Mouse (Mus musculus): ENCODE measurements at regions not wholly inside any gene's neighbourhood (a gene's known extent, or its start where the extent isn't known, plus 50 kb on each side); places are given as distances from the start of the nearest gene placed in this dataset.

DNA sequence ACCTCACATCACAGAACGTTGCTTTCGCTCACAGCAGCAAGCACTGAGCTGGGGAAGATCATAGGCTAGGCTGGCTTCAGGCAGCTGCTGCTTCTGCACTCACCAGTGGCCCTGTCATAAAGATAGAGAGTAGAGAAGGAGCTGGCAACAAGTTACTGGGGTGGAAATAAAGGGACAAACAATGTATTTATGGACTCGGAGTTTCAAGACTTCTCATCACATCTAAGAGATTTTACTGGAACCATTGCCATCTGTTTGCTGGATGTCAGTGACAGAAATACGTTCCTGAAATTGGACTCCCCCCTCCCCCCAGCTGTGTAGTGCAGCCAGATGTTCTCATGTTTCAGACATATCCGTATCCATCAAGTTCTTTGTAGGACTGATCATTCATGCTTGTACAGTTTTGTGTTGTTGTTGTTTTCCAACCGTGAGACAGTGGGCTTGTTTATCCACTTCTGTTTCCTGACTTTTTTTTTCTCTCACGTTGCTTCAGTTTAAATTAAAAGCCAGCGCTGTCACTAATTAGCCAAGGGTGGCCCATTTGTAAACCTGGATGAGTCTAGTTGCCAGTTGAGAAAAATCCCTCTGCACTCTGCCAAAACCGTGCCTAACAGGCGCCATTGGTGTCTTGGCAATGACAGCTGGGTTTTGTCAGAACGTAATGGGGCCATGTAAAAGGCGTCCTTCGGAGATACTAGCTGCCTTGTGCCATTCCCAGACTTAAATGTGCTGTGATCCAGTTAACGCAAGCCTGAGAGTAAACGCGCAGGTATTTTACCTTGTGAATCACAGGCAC lies 496.0 kb upstream of the Id4 start:
- no peak for DNase-seq

DNA sequence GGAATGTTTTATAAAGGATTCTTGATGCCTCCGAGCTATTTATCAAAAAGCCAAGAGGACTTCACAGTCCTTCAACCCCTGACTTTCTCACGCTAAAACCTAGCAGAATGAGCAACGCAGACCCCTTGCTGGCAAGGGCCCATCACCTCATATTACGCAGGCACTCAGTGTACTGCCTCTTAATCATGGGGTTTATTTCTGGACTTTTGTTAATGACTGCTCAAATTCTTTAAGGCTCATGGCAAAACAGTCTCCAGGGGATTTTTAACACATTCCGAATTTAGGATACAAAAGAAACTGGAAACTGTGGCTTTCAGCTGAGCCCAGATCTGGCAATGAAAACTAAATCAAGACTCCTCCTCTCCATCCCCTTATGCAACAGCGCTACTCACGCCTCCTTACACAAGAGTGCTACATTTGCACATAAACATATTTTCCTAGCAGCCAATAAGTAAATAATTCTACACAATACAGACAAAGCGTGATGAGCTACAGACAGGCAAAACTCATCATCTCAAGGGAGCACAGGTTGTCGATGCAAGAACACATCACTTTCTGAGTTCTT lies 492.0 kb upstream of the Id4 start:
- DNase-seq: no peak

DNA sequence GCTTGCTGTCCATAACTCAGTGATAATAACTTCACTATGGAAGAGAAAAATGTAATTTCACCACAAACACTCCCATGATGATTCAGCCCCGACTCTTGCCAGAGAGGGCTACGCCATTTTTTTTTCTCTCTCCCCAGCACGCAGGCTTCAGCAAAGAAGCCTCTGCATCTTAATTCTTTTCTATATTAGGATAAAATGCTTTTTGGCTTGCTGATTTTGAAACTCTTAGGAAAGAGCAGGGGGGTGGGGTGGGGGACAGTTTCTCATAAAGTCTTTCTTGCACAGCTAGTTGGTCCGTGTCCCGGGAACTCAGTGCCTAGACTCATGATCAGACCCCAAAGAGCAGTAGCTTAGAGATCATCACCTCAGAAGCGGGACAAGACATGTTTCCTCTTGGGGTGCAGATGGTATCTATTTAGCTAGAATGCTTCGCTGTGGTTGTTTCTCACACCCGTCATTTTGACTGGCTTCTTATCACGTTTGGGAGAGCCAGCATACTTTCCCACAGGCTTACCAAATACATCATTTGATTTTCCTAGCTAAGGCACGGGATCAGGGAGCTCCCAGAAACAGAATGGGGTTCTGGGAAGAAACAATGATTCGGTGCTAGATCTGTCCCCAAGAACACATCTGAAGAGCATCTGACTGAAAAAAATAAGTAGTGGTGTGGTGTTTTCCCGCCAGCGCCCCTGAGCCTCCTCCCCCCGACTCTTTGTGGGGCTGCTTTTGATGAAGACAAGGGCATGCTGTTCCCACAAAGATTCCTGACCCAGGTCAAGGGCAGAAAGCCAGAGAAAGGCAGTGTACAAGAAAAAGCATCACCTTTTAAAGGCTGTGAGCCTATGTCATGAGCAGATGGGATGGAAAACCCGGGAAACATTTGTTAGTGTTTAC lies 483.6 kb upstream of the Id4 start:
- DNase-seq: peak; percentile 11

DNA sequence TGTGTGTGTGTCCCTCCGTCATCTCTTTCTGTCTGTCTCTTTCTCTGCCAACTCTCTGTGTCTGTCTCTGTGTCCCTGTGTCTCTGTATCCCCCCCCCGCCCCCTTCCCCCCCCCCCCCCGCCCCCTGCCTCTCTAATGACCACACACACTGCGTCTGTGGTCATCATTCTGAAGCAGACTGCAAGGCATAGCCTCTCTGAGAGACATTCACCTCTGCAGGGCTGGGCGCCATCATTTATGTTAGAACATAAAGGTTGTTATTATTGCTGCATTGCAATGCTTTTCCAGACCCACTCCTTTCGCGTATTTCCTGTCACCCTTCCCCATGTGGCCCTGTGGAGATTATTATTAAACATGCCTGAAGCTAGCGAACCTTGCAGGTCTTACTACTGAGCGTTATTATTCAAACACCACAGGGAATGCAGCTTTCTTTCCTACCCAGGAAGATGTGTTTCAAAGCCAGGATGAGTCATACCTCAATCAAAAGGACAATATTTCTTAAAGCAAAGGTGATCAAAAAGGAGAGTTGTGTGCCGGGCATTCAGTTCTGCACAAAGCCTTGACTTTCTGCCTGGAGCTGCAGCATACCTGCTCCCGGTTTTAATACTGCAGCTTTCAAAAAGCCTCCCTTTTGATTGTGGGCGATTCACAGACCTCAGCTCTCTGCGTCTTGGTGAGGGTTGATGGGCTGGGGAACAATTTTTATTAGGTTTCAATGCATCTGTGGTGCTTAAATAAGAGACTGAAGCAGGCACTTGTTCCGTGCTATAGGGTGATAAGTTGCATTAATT lies 482.6 kb upstream of the Id4 start:
- no peak for DNase-seq

DNA sequence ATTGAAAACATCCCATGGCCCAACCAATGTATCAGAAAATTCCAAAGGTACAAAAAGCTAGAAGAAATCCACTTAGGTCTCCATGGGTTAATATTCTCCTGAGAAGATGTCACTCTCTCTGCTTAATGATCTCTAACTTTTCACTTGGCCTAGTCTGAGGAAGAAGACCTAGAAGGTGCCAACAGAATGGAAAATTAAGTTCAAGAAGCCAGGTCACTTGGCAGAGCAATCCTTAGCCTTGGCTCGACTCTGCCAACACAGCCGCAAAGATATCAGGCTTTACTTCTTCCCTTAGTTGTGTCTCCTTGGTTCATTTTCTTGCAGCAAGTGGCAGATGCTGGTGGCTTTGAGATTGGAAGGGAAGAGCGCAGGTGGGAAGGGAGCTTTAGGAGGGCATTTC lies 476.6 kb upstream of the Id4 start:
- DNase-seq: no peak

DNA sequence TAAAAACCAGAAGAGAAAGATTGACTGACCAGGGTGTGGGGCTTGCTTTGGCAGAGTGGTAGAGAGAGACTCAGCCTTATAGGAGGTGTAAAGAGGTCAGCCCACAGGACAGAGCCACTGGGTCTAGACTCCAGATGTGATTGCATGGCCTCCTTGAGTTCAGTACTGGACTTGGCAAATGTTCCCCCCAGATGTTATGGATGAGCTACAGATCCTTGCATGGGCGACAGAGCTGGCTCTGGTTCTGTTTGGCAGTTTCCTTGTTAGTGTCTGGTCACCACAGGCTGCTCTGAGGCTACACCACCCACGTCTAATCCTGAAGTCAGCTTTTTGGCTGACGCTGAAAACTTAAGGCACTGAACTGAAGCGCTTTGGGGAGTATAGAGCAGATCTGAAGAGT lies 463.2 kb upstream of the Id4 start:
- DNase-seq: no peak

DNA sequence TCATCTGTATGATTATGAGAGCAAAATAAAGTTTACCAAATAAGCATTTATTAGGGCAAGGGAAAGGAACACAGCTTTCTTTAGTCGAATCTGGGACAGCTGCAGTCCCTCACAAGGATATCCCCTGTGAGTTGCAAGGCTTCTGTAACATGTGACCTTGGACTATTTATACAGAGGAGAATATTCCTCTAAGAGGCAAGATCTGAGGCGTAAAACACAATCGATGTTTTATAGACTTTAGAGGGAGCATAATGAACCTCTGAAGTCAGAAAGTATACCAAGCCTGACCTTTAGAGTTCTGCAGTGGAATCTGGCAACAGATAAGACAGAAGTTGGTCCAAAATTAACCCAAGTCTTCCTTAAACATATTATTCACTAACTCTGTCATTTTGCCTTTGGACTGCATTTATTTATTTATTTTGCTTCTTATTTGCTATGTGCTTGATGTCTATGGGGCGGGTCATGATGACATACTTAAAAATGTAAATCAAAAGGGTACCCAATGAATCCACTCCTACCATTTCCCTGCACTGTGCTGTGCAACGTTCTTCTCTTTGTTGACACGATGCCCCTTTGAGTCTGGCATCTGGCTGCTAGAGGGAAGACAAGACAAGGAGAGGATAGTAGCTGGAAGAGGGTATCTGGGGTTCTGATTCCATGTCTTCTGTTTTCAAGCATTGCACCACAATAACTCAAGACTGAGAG lies 449.2 kb upstream of the Id4 start:
- no peak for DNase-seq

DNA sequence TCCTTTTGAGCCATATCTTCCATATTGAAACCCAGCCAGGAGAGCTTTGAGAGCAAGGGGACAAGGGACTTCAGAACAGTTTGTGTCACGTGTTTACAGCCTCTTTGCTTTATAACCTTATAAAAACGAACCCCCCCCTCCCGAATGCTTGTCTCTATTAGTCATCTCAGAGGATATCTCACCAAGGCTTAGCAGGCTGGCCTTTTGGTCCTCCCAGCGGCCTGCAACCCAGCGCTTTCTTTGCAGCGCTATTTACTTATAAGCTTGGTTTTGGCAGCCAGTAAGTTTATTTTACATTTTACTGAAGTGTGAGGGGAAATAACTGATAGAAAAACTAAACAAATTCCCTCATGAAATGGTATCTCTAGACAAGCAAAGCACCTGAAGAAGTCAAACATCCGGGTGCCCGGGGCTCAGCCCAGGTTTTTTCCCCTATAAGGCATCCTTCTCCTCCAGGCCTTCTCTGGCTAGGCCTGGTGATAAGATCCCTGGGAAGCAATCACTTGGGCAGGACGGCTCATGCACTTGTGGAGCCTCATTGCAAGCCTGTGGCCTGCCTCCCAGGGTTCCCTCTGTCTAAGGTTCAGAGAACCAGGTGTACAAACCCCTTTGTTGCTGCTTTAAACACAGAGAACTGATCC lies 442.0 kb upstream of the Id4 start:
- peak; percentile 14 for DNase-seq

DNA sequence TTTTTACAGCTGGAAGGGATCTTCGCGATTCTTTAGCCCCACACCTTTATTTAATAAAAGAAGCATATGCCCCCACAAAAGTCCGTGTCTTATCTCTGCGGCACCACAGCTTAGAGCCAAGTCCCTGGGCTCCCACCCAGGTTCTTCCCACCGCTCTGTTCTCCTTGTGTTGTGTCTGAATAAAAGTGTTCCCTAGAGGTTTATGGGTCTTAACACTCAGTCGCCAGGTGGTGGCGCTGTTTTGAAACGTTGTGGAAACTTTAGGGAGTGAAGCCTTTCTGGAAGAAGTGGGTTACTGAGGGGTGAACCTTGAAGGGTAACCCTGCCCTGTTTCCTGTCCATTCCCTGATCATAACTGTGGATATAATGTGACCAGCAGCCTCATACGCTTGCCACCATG lies 424.5 kb upstream of the Id4 start:
- peak; percentile 72 for DNase-seq

DNA sequence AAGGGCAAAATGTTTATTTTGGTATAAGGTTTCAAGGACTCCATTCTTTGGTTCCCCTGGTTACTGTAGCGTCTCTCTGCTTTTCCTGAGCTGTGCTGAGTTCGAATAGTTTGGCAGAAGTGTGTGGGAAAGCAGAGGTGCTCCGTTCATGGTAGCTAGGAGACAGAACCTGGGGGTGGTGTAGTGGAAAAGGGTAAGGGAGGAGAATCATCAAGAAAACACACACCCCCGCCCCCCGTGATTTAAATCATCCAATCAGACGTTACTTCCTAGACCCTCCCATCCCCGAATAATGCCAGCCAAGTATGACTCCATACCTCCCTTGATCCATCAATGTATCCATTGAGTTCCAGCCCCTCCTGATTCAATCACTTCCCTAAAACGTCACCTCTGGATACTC lies 418.6 kb upstream of the Id4 start:
- no peak for DNase-seq

DNA sequence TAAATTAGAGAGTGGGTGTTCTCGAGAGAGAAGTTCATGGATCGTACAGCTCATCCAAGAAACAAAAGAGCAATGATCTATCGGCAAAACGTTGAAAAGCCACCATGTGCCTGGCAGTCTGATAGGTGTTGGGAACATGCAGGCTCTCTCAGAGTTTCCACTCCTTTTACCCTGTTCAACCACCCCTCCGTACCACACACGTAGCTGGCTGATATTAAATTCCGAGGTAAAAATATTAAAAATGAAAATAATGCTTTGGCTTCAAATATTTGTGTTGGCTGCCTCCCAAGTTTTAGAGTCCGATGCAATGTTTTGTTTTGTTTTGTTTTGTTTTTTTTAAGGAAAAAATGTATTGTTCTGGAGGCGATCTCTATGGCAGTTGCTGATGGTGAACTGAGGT lies 418.0 kb upstream of the Id4 start:
- DNase-seq: no peak

DNA sequence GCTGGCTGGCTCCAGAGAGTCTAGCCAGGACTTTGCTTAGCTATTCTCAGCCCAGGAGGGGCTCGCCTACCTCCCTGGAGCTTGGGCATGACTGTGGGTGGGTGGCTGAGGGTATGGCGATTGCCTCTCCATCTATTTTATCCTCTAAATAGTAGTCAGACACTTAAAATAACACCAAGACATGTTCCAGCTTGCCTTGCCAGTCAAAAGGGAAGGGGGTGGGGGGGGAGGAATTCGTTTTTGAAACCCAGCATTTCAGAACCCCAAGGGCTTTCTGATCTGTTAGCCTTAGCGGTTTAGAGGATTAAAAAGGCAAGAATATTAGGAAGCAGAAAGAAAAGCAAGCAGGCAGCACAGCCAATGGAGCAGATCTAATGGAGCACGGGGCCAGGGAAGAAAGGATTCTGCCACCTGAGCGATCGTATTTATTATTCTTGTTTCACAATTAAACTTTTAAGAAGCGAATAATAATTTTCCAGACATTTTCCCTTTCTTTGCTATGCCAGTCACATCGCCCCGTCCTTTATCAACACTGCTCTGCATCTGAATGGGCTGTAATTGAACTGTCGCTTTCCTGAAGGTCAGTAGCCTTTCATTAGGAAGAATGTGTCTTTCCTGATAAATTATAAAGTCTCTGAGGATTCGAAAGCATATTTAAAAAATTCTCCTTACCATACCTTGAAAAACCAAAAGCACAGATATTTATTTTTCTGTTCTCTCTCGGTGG lies 417.3 kb upstream of the Id4 start:
- DNase-seq: no peak

DNA sequence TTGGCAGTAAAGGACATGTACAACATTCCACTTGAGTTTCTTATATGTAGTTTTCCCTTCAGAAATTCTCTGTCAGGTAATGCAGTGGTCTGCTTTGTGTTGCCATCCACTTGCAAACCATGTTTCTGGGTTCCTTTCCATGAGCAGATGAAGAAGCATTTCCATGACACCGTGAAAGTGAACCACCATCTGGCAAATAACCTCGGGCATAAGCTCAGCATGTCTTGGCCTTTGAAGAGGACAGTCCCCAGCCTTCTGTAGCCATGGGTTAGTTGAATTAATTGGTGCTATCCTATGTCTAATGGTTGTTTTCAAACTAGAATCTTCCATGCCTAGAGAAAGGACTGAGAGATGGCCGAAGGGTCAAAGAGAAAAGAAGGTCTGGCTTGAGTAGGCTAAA lies 414.3 kb upstream of the Id4 start:
- no peak for DNase-seq

DNA sequence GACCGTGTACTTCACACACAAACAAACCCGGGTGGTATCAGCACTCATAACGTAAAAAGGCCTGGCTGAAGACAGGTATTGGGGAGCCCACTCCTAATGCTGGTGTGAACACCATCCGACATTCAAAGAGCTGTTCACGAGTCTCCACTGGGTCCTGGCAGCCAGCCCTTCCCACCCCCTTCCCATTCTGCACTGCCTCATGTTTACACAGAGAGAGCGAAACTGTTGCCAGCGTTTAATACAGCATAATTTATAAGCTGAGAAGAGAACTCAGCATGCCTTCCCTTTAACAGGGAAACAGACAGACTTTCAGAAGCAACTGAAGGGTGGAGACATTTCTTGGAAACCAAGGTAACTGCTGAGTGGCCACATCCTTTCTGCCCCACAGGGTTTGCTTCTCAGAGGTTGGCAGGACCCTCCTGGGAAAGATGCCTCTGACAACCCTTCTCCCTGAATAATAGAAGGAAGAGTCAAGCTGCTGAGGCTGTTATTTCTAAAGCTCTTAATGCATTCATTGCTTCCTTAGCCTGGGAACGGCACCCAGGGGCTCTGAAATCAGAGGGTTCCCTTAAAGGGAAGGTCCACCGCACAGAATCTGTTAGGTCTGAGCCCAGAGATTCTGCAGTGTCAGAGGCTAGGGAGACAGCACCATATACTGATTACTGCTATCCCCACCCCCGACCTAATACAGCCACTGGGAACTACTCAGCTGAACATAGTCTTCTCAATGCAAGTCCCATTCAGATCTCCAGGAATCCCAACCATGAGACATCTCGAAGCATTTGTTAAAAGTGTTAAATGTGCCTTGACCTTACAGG lies 412.4 kb upstream of the Id4 start:
- no peak for DNase-seq

DNA sequence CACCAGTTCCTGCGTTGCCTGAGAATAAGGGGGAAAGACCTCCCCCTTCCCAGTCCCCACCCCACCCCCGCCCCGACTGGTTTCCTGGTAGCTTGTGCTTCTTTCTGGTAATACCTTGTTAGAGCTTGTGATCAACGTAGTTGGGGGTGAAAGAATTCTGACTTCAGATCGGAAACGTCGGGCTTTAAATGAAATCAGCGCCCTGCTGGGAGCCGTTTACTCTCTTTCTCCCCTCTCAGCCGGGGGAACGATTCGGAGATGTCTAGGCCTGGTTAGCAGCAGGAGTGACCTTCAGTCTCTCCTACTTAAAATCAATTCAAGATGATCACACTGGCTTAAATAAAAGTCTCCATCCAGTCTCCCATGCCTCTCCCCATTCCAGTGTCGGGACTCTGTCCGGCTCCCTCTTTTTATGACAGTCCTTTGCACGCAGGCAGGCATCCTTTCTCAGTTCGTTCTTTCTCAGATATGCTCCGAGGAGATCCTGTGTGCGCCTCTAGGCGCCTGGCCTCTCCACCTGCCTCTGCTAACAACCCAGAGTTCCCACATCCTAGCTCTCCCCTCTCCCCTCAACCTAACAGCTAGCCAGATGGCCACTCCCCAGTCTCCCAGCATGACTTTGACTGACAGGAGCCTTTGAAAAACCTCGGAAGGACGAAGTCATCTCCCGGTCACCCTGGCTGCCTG lies 405.5 kb upstream of the Id4 start:
- DNase-seq: no peak

DNA sequence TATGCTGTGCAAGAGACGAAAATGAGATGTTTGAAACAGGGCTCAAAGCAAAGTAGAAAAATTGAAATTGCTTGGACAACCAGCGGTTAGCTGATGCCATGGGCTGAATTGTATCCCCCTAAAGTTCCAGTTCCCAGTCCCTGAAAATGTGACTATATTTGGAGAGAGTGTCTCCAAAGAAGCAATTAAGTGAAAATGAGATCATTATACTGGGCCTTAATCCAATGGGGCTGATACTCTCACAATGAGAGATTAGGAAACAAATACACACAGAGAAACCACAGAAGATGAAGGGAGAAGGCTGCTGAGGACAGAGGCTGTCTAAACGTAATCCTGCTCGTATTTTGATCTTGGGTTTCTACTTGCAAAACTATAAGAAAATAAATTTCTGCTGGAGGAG lies 402.1 kb upstream of the Id4 start:
- no peak for DNase-seq

DNA sequence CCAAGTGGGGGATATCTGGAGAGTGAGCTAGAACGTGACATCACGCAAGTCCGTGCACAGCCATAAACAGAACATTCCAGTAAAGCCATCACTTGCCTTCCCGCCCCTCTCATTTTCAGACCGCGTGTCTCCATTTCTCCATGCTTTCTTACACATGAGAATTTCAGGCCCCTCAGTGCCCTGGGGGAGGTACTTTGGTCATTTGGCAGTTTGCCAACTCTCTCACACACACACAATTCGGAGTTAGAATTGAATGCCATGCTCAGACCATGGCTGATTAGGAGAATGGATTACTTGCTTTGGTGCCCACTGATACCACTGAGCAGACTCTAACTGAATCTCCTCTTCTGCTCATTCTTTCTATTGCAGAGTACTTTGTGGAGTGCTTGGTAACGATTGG lies 400.7 kb upstream of the Id4 start:
- no peak for DNase-seq

DNA sequence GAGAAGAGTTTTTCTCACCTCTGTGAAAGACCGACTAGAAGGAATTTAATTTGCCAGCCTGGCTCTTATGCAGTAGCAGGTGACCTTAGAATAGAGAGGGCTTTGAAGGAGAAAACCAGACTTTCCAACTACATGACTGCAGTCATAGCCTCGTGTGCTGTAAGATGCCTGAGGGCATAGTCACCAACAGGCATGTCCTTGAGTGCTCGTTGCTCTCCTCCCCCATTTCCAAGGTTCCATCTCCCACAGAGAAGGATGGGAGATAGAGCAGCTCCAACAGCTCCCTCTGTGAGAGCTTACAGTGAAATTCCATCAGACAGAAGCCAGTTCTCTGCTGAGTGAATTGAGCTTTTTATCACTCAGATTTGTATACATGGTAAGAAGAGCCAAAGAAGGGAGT lies 398.1 kb upstream of the Id4 start:
- peak; percentile 65 for DNase-seq

DNA sequence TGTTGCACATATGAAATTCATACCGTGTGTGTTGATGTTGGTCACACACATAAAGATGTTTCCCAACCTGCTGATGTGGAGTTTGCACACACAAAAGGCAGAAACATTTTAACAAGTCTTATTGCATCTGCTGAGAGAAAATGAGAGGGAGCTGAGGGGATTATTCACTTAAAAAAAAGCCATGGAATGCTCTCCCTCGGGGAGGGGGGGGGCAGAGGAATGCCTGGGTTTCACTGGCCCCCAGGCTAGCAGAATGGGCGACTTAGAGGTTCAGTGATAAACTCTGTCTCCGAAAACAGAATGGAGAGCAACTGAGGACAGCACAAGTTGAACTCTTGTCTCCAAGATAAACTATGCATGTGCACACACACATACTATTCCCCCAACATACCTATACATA lies 392.4 kb upstream of the Id4 start:
- DNase-seq: no peak
